Mouse (Mus musculus): ENCODE results near the gene Adamts2. TPM values are rescaled to one million over a fixed set of nuclear protein-coding genes. Genes with fewer than 3 reads are reported as not detected.

Adamts2 gene
- total and polyA plus RNA-seq, 2 experiments = 1.4 to 2.3 TPM

- peak; percentile 59 for TF ChIP-seq CTCF (IDR thresholded peaks at IDR 0.05; ENCODE audit: low read depth, low read length)
- TF ChIP-seq POLR2A (IDR thresholded peaks at IDR 0.05; ENCODE audit: extremely low read depth, insufficient read depth, low read length) = no peak
- WGBS = 60% methylated on average over 7 of the region's 7 CpGs
- H3K27ac ChIP-seq (replicated peaks; ENCODE audit: insufficient read depth, low read depth, low read length) = no peak overlapping the region
- no peak overlapping the region for H3K4me3 ChIP-seq (ENCODE audit: insufficient read depth, low read depth, low read length)
- H3K27me3 ChIP-seq (ENCODE audit: control insufficient read depth, insufficient read depth, low read length) = no peaks in the 10 kb centered on the region
- no peaks in the 10 kb centered on the region for H3K36me3 ChIP-seq (ENCODE audit: control insufficient read depth, insufficient read depth, low read length)
- DNase-seq (ENCODE audit: extremely low read depth, low read depth, low spot score) = no peak
- H3K79me2 ChIP-seq (ENCODE audit: control insufficient read depth, insufficient read depth, low read length) = no peaks in the 10 kb centered on the region
- H3K4me1 ChIP-seq (ENCODE audit: control insufficient read depth, insufficient read depth, low read length) = no peaks in the 10 kb centered on the region
- no peak overlapping the region for H3K9ac ChIP-seq (ENCODE audit: low read depth, low read length)
Measured at GRCm38 (mm10) chr11:50587026-50587425, 14.9 kb upstream of the Adamts2 start.

- WGBS = 24% methylated on average over 3 of the region's 3 CpGs
- DNase-seq (ENCODE audit: extremely low read depth, low read depth, low spot score) = no peak
- H3K27me3 ChIP-seq (ENCODE audit: control insufficient read depth, insufficient read depth, low read length) = no peaks in the 10 kb centered on the region
- H3K4me3 ChIP-seq (ENCODE audit: insufficient read depth, low read depth, low read length) = no peak overlapping the region
- no peak overlapping the region for H3K27ac ChIP-seq (replicated peaks; ENCODE audit: insufficient read depth, low read depth, low read length)
- no peaks in the 10 kb centered on the region for H3K4me1 ChIP-seq (ENCODE audit: control insufficient read depth, insufficient read depth, low read length)
- no peaks in the 10 kb centered on the region for H3K36me3 ChIP-seq (ENCODE audit: control insufficient read depth, insufficient read depth, low read length)
- no peak overlapping the region for H3K9ac ChIP-seq (ENCODE audit: low read depth, low read length)
- TF ChIP-seq CTCF (IDR thresholded peaks at IDR 0.05; ENCODE audit: low read depth, low read length) (peak; percentile 73), POLR2A (IDR thresholded peaks at IDR 0.05; ENCODE audit: extremely low read depth, insufficient read depth, low read length) (no peak)
- H3K79me2 ChIP-seq (ENCODE audit: control insufficient read depth, insufficient read depth, low read length) = no peaks in the 10 kb centered on the region
Measured at GRCm38 (mm10) chr11:50587787-50588186, 14.1 kb upstream of the Adamts2 start.

GRCm38 (mm10) chr11:50589060-50589459 is 12.8 kb upstream of the Adamts2 start:
- Histone ChIP-seq H3K79me2 (ENCODE audit: control insufficient read depth, insufficient read depth, low read length) (no peaks in the 10 kb centered on the region), H3K36me3 (ENCODE audit: control insufficient read depth, insufficient read depth, low read length) (no peaks in the 10 kb centered on the region), H3K27me3 (ENCODE audit: control insufficient read depth, insufficient read depth, low read length) (no peaks in the 10 kb centered on the region), H3K4me3 (ENCODE audit: insufficient read depth, low read depth, low read length) (no peak overlapping the region), H3K9ac (ENCODE audit: low read depth, low read length) (no peak overlapping the region), H3K27ac (replicated peaks; ENCODE audit: insufficient read depth, low read depth, low read length) (no peak overlapping the region), H3K4me1 (ENCODE audit: control insufficient read depth, insufficient read depth, low read length) (no peaks in the 10 kb centered on the region)
- TF ChIP-seq CTCF (IDR thresholded peaks at IDR 0.05; ENCODE audit: low read depth, low read length) = peak; percentile 80
- TF ChIP-seq POLR2A (IDR thresholded peaks at IDR 0.05; ENCODE audit: extremely low read depth, insufficient read depth, low read length) = no peak
- no peak for DNase-seq (ENCODE audit: extremely low read depth, low read depth, low spot score)
- 43% methylated on average over 11 of the region's 11 CpGs for whole genome bisulfite sequencing

GRCm38 (mm10) chr11:50591053-50591452 is 10.8 kb upstream of the Adamts2 start:
- H3K9ac ChIP-seq (ENCODE audit: low read depth, low read length) = no peak overlapping the region
- WGBS = 92% methylated on average over 13 of the region's 13 CpGs
- H3K27ac ChIP-seq (replicated peaks; ENCODE audit: insufficient read depth, low read depth, low read length) = no peak overlapping the region
- H3K79me2 ChIP-seq (ENCODE audit: control insufficient read depth, insufficient read depth, low read length) = no peaks in the 10 kb centered on the region
- H3K36me3 ChIP-seq (ENCODE audit: control insufficient read depth, insufficient read depth, low read length) = no peaks in the 10 kb centered on the region
- no peak overlapping the region for H3K4me3 ChIP-seq (ENCODE audit: insufficient read depth, low read depth, low read length)
- H3K4me1 ChIP-seq (ENCODE audit: control insufficient read depth, insufficient read depth, low read length) = no peaks in the 10 kb centered on the region
- TF ChIP-seq CTCF (IDR thresholded peaks at IDR 0.05; ENCODE audit: low read depth, low read length) (no peak), POLR2A (IDR thresholded peaks at IDR 0.05; ENCODE audit: extremely low read depth, insufficient read depth, low read length) (no peak)
- H3K27me3 ChIP-seq (ENCODE audit: control insufficient read depth, insufficient read depth, low read length) = no peaks in the 10 kb centered on the region
- DNase-seq (ENCODE audit: extremely low read depth, low read depth, low spot score) = no peak

- H3K79me2 ChIP-seq (ENCODE audit: control insufficient read depth, insufficient read depth, low read length) = no peaks in the 10 kb centered on the region
- H3K27me3 ChIP-seq (ENCODE audit: control insufficient read depth, insufficient read depth, low read length) = no peaks in the 10 kb centered on the region
- no peak overlapping the region for H3K4me3 ChIP-seq (ENCODE audit: insufficient read depth, low read depth, low read length)
- H3K36me3 ChIP-seq (ENCODE audit: control insufficient read depth, insufficient read depth, low read length) = no peaks in the 10 kb centered on the region
- H3K9ac ChIP-seq (ENCODE audit: low read depth, low read length) = no peak overlapping the region
- TF ChIP-seq CTCF (IDR thresholded peaks at IDR 0.05; ENCODE audit: low read depth, low read length) = no peak
- TF ChIP-seq POLR2A (IDR thresholded peaks at IDR 0.05; ENCODE audit: extremely low read depth, insufficient read depth, low read length) = no peak
- WGBS = 84% methylated on average over 16 of the region's 16 CpGs
- no peak overlapping the region for H3K27ac ChIP-seq (replicated peaks; ENCODE audit: insufficient read depth, low read depth, low read length)
- H3K4me1 ChIP-seq (ENCODE audit: control insufficient read depth, insufficient read depth, low read length) = no peaks in the 10 kb centered on the region
- DNase-seq (ENCODE audit: extremely low read depth, low read depth, low spot score) = no peak
Measured at GRCm38 (mm10) chr11:50592892-50593553, 8.9 kb upstream of the Adamts2 start.

- Histone ChIP-seq H3K4me1 (ENCODE audit: control insufficient read depth, insufficient read depth, low read length) (no peaks in the 10 kb centered on the region), H3K79me2 (ENCODE audit: control insufficient read depth, insufficient read depth, low read length) (no peaks in the 10 kb centered on the region), H3K36me3 (ENCODE audit: control insufficient read depth, insufficient read depth, low read length) (no peaks in the 10 kb centered on the region), H3K9ac (ENCODE audit: low read depth, low read length) (no peak overlapping the region), H3K27ac (replicated peaks; ENCODE audit: insufficient read depth, low read depth, low read length) (no peak overlapping the region), H3K4me3 (ENCODE audit: insufficient read depth, low read depth, low read length) (no peak overlapping the region), H3K27me3 (ENCODE audit: control insufficient read depth, insufficient read depth, low read length) (peaks cover under 1% of the 10 kb centered on the region)
- no peak for DNase-seq (ENCODE audit: extremely low read depth, low read depth, low spot score)
- TF ChIP-seq CTCF (IDR thresholded peaks at IDR 0.05; ENCODE audit: low read depth, low read length) (no peak), POLR2A (IDR thresholded peaks at IDR 0.05; ENCODE audit: extremely low read depth, insufficient read depth, low read length) (no peak)
- 81% methylated on average over 2 of the region's 2 CpGs for WGBS
Measured at GRCm38 (mm10) chr11:50596571-50596970, 5.3 kb upstream of the Adamts2 start.
